Mouse (Mus musculus): ENCODE data around the gene Slain1. TPM values are rescaled to one million over a fixed set of nuclear protein-coding genes. Genes with fewer than 3 reads are reported as not detected.
A peak's percentile ranks its signal among the peaks of the same experiment; 100 is the strongest.

Slain1 gene
- polyA plus RNA-seq, 1 experiment from 2014 or later: 3.4 TPM

- Histone ChIP-seq H3K4me1 (replicated peaks; ENCODE audit: insufficient read depth, low read length) (0 out of 2 replicates have a peak, but pooled peaks cover 5% of the 10 kb centered on the region), H3K9ac (ENCODE audit: low read depth, low read length) (no peak overlapping the region), H3K27ac (no peak overlapping the region), H3K4me3 (replicated peaks; ENCODE audit: low read depth, low read length) (no peak overlapping the region), H3K36me3 (ENCODE audit: insufficient read depth, low read length) (no peaks in the 10 kb centered on the region), H3K4me2 (ENCODE audit: low read length) (no peak overlapping the region), H3K27me3 (ENCODE audit: insufficient read depth, low read length) (no peaks in the 10 kb centered on the region), H3K9me3 (replicated peaks; ENCODE audit: low read length) (no peaks in the 10 kb centered on the region)
- WGBS: 87% methylated on average over 9 of the region's 9 CpGs
- no peak for DNase-seq (ENCODE audit: low spot score)
- no peak for ATAC-seq (replicated peaks; ENCODE audit: low FRiP score, low read depth)
- no peak for TF ChIP-seq CTCF (IDR thresholded peaks at IDR 0.05; ENCODE audit: low read depth)
Observed at GRCm38 (mm10) chr14:103723314-103723713, 73.3 kb downstream of the Slain1 start.

- H3K27me3 ChIP-seq (ENCODE audit: insufficient read depth, low read length): no peaks in the 10 kb centered on the region
- no peak for ATAC-seq (replicated peaks; ENCODE audit: low FRiP score, low read depth)
Observed at GRCm38 (mm10) chr14:103723841-103724240, 73.8 kb downstream of the Slain1 start.

GRCm38 (mm10) chr14:103728506-103728905 is 78.5 kb downstream of the Slain1 start:
- ATAC-seq (replicated peaks; ENCODE audit: low FRiP score, low read depth): no peak
- 57% methylated on average over 8 of the region's 8 CpGs for WGBS
- no peak for DNase-seq (ENCODE audit: low spot score)

More at GRCm38 (mm10) chr14:103723841-103724240, 73.8 kb downstream of the Slain1 start:
- 0 out of 2 replicates have a peak, but pooled peaks cover 5% of the 10 kb centered on the region for H3K4me1 ChIP-seq (replicated peaks; ENCODE audit: insufficient read depth, low read length)
- WGBS: 69% methylated on average over 4 of the region's 4 CpGs
- no peak overlapping the region for H3K27ac ChIP-seq
- no peak overlapping the region for H3K9ac ChIP-seq (ENCODE audit: low read depth, low read length)
- no peak for DNase-seq (ENCODE audit: low spot score)
- no peak overlapping the region for H3K4me3 ChIP-seq (replicated peaks; ENCODE audit: low read depth, low read length)
- no peak for TF ChIP-seq CTCF (IDR thresholded peaks at IDR 0.05; ENCODE audit: low read depth)
- no peaks in the 10 kb centered on the region for H3K36me3 ChIP-seq (ENCODE audit: insufficient read depth, low read length)
- H3K9me3 ChIP-seq (replicated peaks; ENCODE audit: low read length): no peaks in the 10 kb centered on the region
- no peak overlapping the region for H3K4me2 ChIP-seq (ENCODE audit: low read length)

GRCm38 (mm10) chr14:103728951-103729725 is 79.1 kb downstream of the Slain1 start:
- WGBS: 80% methylated on average over 23 of the region's 23 CpGs

More at GRCm38 (mm10) chr14:103728506-103728905, 78.5 kb downstream of the Slain1 start:
- no peak overlapping the region for H3K27ac ChIP-seq
- no peak overlapping the region for H3K4me3 ChIP-seq (replicated peaks; ENCODE audit: low read depth, low read length)
- H3K27me3 ChIP-seq (ENCODE audit: insufficient read depth, low read length): no peaks in the 10 kb centered on the region
- TF ChIP-seq CTCF (IDR thresholded peaks at IDR 0.05; ENCODE audit: low read depth): no peak
- H3K4me1 ChIP-seq (replicated peaks; ENCODE audit: insufficient read depth, low read length): no peaks in the 10 kb centered on the region
- H3K9ac ChIP-seq (ENCODE audit: low read depth, low read length): no peak overlapping the region
- no peak overlapping the region for H3K4me2 ChIP-seq (ENCODE audit: low read length)
- no peaks in the 10 kb centered on the region for H3K36me3 ChIP-seq (ENCODE audit: insufficient read depth, low read length)
- H3K9me3 ChIP-seq (replicated peaks; ENCODE audit: low read length): no peaks in the 10 kb centered on the region

GRCm38 (mm10) chr14:103729760-103730367 is 79.8 kb downstream of the Slain1 start:
- Histone ChIP-seq H3K36me3 (ENCODE audit: insufficient read depth, low read length) (no peaks in the 10 kb centered on the region), H3K9me3 (replicated peaks; ENCODE audit: low read length) (no peaks in the 10 kb centered on the region), H3K9ac (ENCODE audit: low read depth, low read length) (no peak overlapping the region), H3K27me3 (ENCODE audit: insufficient read depth, low read length) (no peaks in the 10 kb centered on the region), H3K4me1 (replicated peaks; ENCODE audit: insufficient read depth, low read length) (no peaks in the 10 kb centered on the region), H3K4me3 (replicated peaks; ENCODE audit: low read depth, low read length) (no peak overlapping the region), H3K4me2 (ENCODE audit: low read length) (no peak overlapping the region), H3K27ac (no peak overlapping the region)
- ATAC-seq (replicated peaks; ENCODE audit: low FRiP score, low read depth) (no peak), DNase-seq (ENCODE audit: low spot score) (no peak)
- 73% methylated on average over 11 of the region's 11 CpGs for WGBS
- no peak for TF ChIP-seq CTCF (IDR thresholded peaks at IDR 0.05; ENCODE audit: low read depth)

More at GRCm38 (mm10) chr14:103728951-103729725, 79.1 kb downstream of the Slain1 start:
- DNase-seq (ENCODE audit: low spot score) (no peak), ATAC-seq (replicated peaks; ENCODE audit: low FRiP score, low read depth) (no peak)
- Histone ChIP-seq H3K4me1 (replicated peaks; ENCODE audit: insufficient read depth, low read length) (no peaks in the 10 kb centered on the region), H3K4me2 (ENCODE audit: low read length) (no peak overlapping the region), H3K27me3 (ENCODE audit: insufficient read depth, low read length) (no peaks in the 10 kb centered on the region), H3K9me3 (replicated peaks; ENCODE audit: low read length) (no peaks in the 10 kb centered on the region), H3K4me3 (replicated peaks; ENCODE audit: low read depth, low read length) (no peak overlapping the region), H3K36me3 (ENCODE audit: insufficient read depth, low read length) (no peaks in the 10 kb centered on the region), H3K27ac (no peak overlapping the region), H3K9ac (ENCODE audit: low read depth, low read length) (no peak overlapping the region)
- no peak for TF ChIP-seq CTCF (IDR thresholded peaks at IDR 0.05; ENCODE audit: low read depth)

- no peaks in the 10 kb centered on the region for H3K36me3 ChIP-seq (ENCODE audit: insufficient read depth, low read length)
- no peak overlapping the region for H3K4me3 ChIP-seq (replicated peaks; ENCODE audit: low read depth, low read length)
- no peaks in the 10 kb centered on the region for H3K27me3 ChIP-seq (ENCODE audit: insufficient read depth, low read length)
- 72% methylated on average over 1 of the region's 1 CpGs for WGBS
- no peak overlapping the region for H3K27ac ChIP-seq
- DNase-seq (ENCODE audit: low spot score): no peak
- H3K9me3 ChIP-seq (replicated peaks; ENCODE audit: low read length): no peaks in the 10 kb centered on the region
- no peaks in the 10 kb centered on the region for H3K4me1 ChIP-seq (replicated peaks; ENCODE audit: insufficient read depth, low read length)
- no peak overlapping the region for H3K9ac ChIP-seq (ENCODE audit: low read depth, low read length)
- no peak for ATAC-seq (replicated peaks; ENCODE audit: low FRiP score, low read depth)
- H3K4me2 ChIP-seq (ENCODE audit: low read length): no peak overlapping the region
- peak; percentile 35; the same call in 1 of the 2 replicates for TF ChIP-seq CTCF (IDR thresholded peaks at IDR 0.05; ENCODE audit: low read depth)
Observed at GRCm38 (mm10) chr14:103732626-103733025, 82.6 kb downstream of the Slain1 start.

Measured in kidney, postnatal 0 days (tissue).